22 mouse cellular contexts compared by ENCODE assay signal in genomic region chr9:27101466-27101865, GRCm38 (mm10). TPM values are rescaled to one million over a fixed set of nuclear protein-coding genes. Genes with fewer than 3 reads are reported as not detected.
DNase-seq lines count a peak whose midpoint lies in the region; ATAC-seq and TF ChIP-seq lines count a peak whose summit lies in the region.
"Had no signal": no experiment of that assay in that cellular context is flagged by ENCODE, and none has a peak within 500 bp of the region (broad histone marks: within the 10 kb centered on the region; RNA-seq: fewer than 3 reads in every experiment).

No protein-coding gene starts in this region.

- intact Hi-C loops in heart, postnatal 36 days (cut with DNase I) = no loop called here
- intact Hi-C loops in heart, postnatal 14 days (cut with DNase I) = loop anchor here (10.0 kb wide), 1 partner anchor 183 kb away; no protein-coding TSS in a partner anchor

- H3K27me3 ChIP-seq in heart, embryonic 10.5 days (ENCODE audit: insufficient read depth, poor library complexity, severe bottlenecking) = no peaks in the 10 kb centered on the region
- no peaks in the 10 kb centered on the region for H3K27me3 ChIP-seq in stomach, postnatal 0 days (ENCODE audit: control insufficient read depth, insufficient read depth, low read length)
- H3K27me3 ChIP-seq: CH12.LX, Patski had no signal

- H3K36me3 ChIP-seq in heart, embryonic 10.5 days = peaks cover 71% of the 10 kb centered on the region
- peaks cover 22% of the 10 kb centered on the region for H3K36me3 ChIP-seq in stomach, postnatal 0 days (ENCODE audit: control insufficient read depth, insufficient read depth, low read length)

- H3K4me1 ChIP-seq in heart, embryonic 10.5 days = no peaks in the 10 kb centered on the region
- no peaks in the 10 kb centered on the region for H3K4me1 ChIP-seq in stomach, postnatal 0 days (replicated peaks; ENCODE audit: control insufficient read depth, insufficient read depth)

- TF ChIP-seq EP300 in stomach, postnatal 0 days (optimal IDR thresholded peaks at IDR 0.05) = no peak

- peak; percentile 81 for DNase-seq in heart, adult 11 months
- no peak for DNase-seq in heart, postnatal 36 days
- DNase-seq in heart, embryonic 10.5 days (ENCODE audit: low spot score) = peak; percentile 54
- DNase-seq in heart, postnatal 14 days = no peak
- DNase-seq in stomach, postnatal 0 days (ENCODE audit: low spot score) = no peak
- no peak for DNase-seq in urinary bladder, postnatal 25 days (ENCODE audit: low spot score)
- DNase-seq: adrenal gland, adult 2 months; adrenal gland, adult 8-10 months; adrenal gland, postnatal 10 days; adrenal gland, postnatal 14 days; adrenal gland, postnatal 25 days; adrenal gland, postnatal 36 days; B cell, adult 2 months; cerebellum, adult 11 months; cerebellum, adult 11-12 months; cerebellum, adult 18-20 months had no signal

- 90% methylated on average over 6 of the region's 6 CpGs for WGBS in heart, embryonic 10.5 days
- WGBS in stomach, postnatal 0 days = 87% methylated on average over 6 of the region's 6 CpGs

- H3K9me3 ChIP-seq in heart, embryonic 10.5 days = no peaks in the 10 kb centered on the region
- H3K9me3 ChIP-seq in stomach, postnatal 0 days (ENCODE audit: control insufficient read depth, low read length) = no peaks in the 10 kb centered on the region
- H3K9me3 ChIP-seq: G1E had no signal

- no peak for TF ChIP-seq CTCF in stomach, postnatal 0 days (IDR thresholded peaks at IDR 0.05; ENCODE audit: low read depth)

- 0 out of 2 replicates have a peak, but pooled peaks have one; percentile 24 for ATAC-seq in stomach, postnatal 0 days (ENCODE audit: low FRiP score, low TSS enrichment)
- ATAC-seq: activated CD4-positive, CD25-positive, alpha-beta regulatory T cell, adult 4 months; CD4-positive, CD25-positive, alpha-beta regulatory T cell, adult 4 months; Patski had no signal

- no peak overlapping the region for H3K4me3 ChIP-seq in heart, embryonic 10.5 days
- no peak overlapping the region for H3K4me3 ChIP-seq in stomach, postnatal 0 days (ENCODE audit: low read depth, low read length)

- H3K9ac ChIP-seq in stomach, postnatal 0 days (ENCODE audit: low read length) = no peak overlapping the region

- H3K4me2 ChIP-seq in stomach, postnatal 0 days (replicated peaks; ENCODE audit: low read depth) = no peak overlapping the region

- no peak overlapping the region for H3K27ac ChIP-seq in heart, embryonic 10.5 days
- no peak overlapping the region for H3K27ac ChIP-seq in stomach, postnatal 0 days (replicated peaks)

RNA-seq across cellular contexts. Expression of gene Jam3, which starts 53.8 kb away (rescaled TPM):
- 10 to 100 TPM; 14.3 to 18.3 TPM for total RNA-seq in heart, postnatal 36 days (2021)
- 51.2 and 66.7 TPM in 2 replicates for polyA plus RNA-seq in heart, embryonic 10.5 days (2016; fragmentation: Nextera tagmentation; extraction: Ambion mirVana)
- total RNA-seq in heart, postnatal 14 days (2021) = 10 to 100 TPM; 16.8 to 17.3 TPM
- 28.8 and 30.8 TPM in 2 replicates for polyA plus RNA-seq in stomach, postnatal 0 days (2015; fragmentation: Nextera tagmentation; extraction: Ambion mirVana)
- total RNA-seq: G1E, MEL had no signal
- polyA plus RNA-seq: G1E had no signal

Comparison
In these comparisons a context has a peak if more than half of its experiments do, and no peak if none do; other contexts are left out.
1. DNase-seq: peak in heart, adult 11 months (single experiment) and heart, embryonic 10.5 days (single experiment); none in heart, postnatal 36 days (0 of 2), heart, postnatal 14 days (0 of 2), stomach, postnatal 0 days (single experiment) and urinary bladder, postnatal 25 days (single experiment).